Mouse (Mus musculus) spleen, adult 18-20 months (tissue): ENCODE measurements around the gene Tmprss9.
A peak's percentile ranks its signal among the peaks of the same experiment; 100 is the strongest.

Source experiments
- DNase-seq, 2 experiments: peaks; one replicate each; pipeline ENCODE4 v3.0.0; 2022; ENCODE audit warnings: mixed read lengths in 2 of 2

The Tmprss9 gene

GRCm38 (mm10) chr10:80895100-80895499 lies 23.5 kb downstream of the Tmprss9 start:
- DNase-seq: no peak

GRCm38 (mm10) chr10:80895697-80896096 lies 24.0 kb downstream of the Tmprss9 start:
- DNase-seq: no peak

GRCm38 (mm10) chr10:80896581-80897485 lies 25.2 kb downstream of the Tmprss9 start:
- no peak for DNase-seq

GRCm38 (mm10) chr10:80897861-80898510 lies 26.3 kb downstream of the Tmprss9 start:
- no peak for DNase-seq

- DNase-seq: no peak
Observed at GRCm38 (mm10) chr10:80899074-80899473, 27.4 kb downstream of the Tmprss9 start.

GRCm38 (mm10) chr10:80899591-80900317 lies 28.1 kb downstream of the Tmprss9 start:
- no peak for DNase-seq

GRCm38 (mm10) chr10:80900318-80901247 lies 28.9 kb downstream of the Tmprss9 start, which contains the start of gene Timm13:
Gene Timm13 (minus strand): TSS chr10:80900969.
- DNase-seq: peak; percentile 91 to 96

- peak in 1 of 2 experiments; percentile 19 for DNase-seq
Observed at GRCm38 (mm10) chr10:80901409-80902272, 30.0 kb downstream of the Tmprss9 start.

- DNase-seq: no peak
Observed at GRCm38 (mm10) chr10:80902273-80902940, 30.8 kb downstream of the Tmprss9 start.

- DNase-seq: no peak
Observed at GRCm38 (mm10) chr10:80903282-80903681, 31.6 kb downstream of the Tmprss9 start.

GRCm38 (mm10) chr10:80904004-80904693 lies 32.5 kb downstream of the Tmprss9 start:
- DNase-seq: no peak

- no peak for DNase-seq
Observed at GRCm38 (mm10) chr10:80904709-80905108, 33.1 kb downstream of the Tmprss9 start.

- no peak for DNase-seq
Observed at GRCm38 (mm10) chr10:80909375-80910162, 37.9 kb downstream of the Tmprss9 start.

- no peak for DNase-seq
Observed at GRCm38 (mm10) chr10:80911354-80911753, 39.7 kb downstream of the Tmprss9 start.

- no peak for DNase-seq
Observed at GRCm38 (mm10) chr10:80911891-80912290, 40.2 kb downstream of the Tmprss9 start.

GRCm38 (mm10) chr10:80913364-80914011 lies 41.8 kb downstream of the Tmprss9 start:
- no peak for DNase-seq

GRCm38 (mm10) chr10:80914253-80914656 lies 42.6 kb downstream of the Tmprss9 start:
- DNase-seq: no peak

- DNase-seq: no peak
Observed at GRCm38 (mm10) chr10:80915260-80915659, 43.6 kb downstream of the Tmprss9 start.
